Mouse (Mus musculus): Measurements from ENCODE around the gene Rexo5. TPM values are rescaled to one million over a fixed set of nuclear protein-coding genes. Genes with fewer than 3 reads are reported as not detected.

Gene Rexo5
- total and polyA plus RNA-seq, 2 experiments = 1.0 to 4.8 TPM

GRCm38 (mm10) chr7:119879171-119879570 lies 85.4 kb downstream of the Rexo5 start:
- no peak overlapping the region for H3K9ac ChIP-seq (ENCODE audit: low read depth, low read length)
- peaks cover 6% of the 10 kb centered on the region; the same call in 1 of the 2 replicates for H3K36me3 ChIP-seq (ENCODE audit: control insufficient read depth, insufficient read depth, low read length)
- WGBS = 75% methylated on average over 4 of the region's 4 CpGs
- peak; percentile 35 for DNase-seq (ENCODE audit: extremely low read depth, low read depth, low spot score)
- TF ChIP-seq CTCF (IDR thresholded peaks at IDR 0.05; ENCODE audit: low read depth, low read length) (no peak), POLR2A (IDR thresholded peaks at IDR 0.05; ENCODE audit: extremely low read depth, insufficient read depth, low read length) (no peak)
- no peaks in the 10 kb centered on the region for H3K27me3 ChIP-seq (ENCODE audit: control insufficient read depth, insufficient read depth, low read length)
- peaks cover 18% of the 10 kb centered on the region; the same call in 1 of the 2 replicates for H3K79me2 ChIP-seq (ENCODE audit: control insufficient read depth, insufficient read depth, low read length)
- H3K4me1 ChIP-seq (ENCODE audit: control insufficient read depth, insufficient read depth, low read length) = peaks cover 20% of the 10 kb centered on the region
- H3K27ac ChIP-seq (replicated peaks; ENCODE audit: insufficient read depth, low read depth, low read length) = no peak overlapping the region
- H3K4me3 ChIP-seq (ENCODE audit: insufficient read depth, low read depth, low read length) = no peak overlapping the region

GRCm38 (mm10) chr7:119880345-119880744 lies 86.5 kb downstream of the Rexo5 start:
- Histone ChIP-seq H3K9ac (ENCODE audit: low read depth, low read length) (no peak overlapping the region), H3K36me3 (ENCODE audit: control insufficient read depth, insufficient read depth, low read length) (peaks cover 6% of the 10 kb centered on the region; the same call in 1 of the 2 replicates), H3K4me3 (ENCODE audit: insufficient read depth, low read depth, low read length) (no peak overlapping the region), H3K4me1 (ENCODE audit: control insufficient read depth, insufficient read depth, low read length) (peaks cover 20% of the 10 kb centered on the region), H3K79me2 (ENCODE audit: control insufficient read depth, insufficient read depth, low read length) (peaks cover 21% of the 10 kb centered on the region; the same call in 1 of the 2 replicates), H3K27me3 (ENCODE audit: control insufficient read depth, insufficient read depth, low read length) (no peaks in the 10 kb centered on the region), H3K27ac (replicated peaks; ENCODE audit: insufficient read depth, low read depth, low read length) (peak overlapping the region; percentile 71)
- peak; percentile 92 for DNase-seq (ENCODE audit: extremely low read depth, low read depth, low spot score)
- 39% methylated on average over 5 of the region's 5 CpGs for WGBS
- no peak for TF ChIP-seq CTCF (IDR thresholded peaks at IDR 0.05; ENCODE audit: low read depth, low read length)
- TF ChIP-seq POLR2A (IDR thresholded peaks at IDR 0.05; ENCODE audit: extremely low read depth, insufficient read depth, low read length) = no peak

GRCm38 (mm10) chr7:119881229-119881628 lies 87.4 kb downstream of the Rexo5 start:
- Histone ChIP-seq H3K27me3 (ENCODE audit: control insufficient read depth, insufficient read depth, low read length) (no peaks in the 10 kb centered on the region), H3K79me2 (ENCODE audit: control insufficient read depth, insufficient read depth, low read length) (peaks cover 21% of the 10 kb centered on the region; the same call in 1 of the 2 replicates), H3K36me3 (ENCODE audit: control insufficient read depth, insufficient read depth, low read length) (peaks cover 6% of the 10 kb centered on the region; the same call in 1 of the 2 replicates), H3K27ac (replicated peaks; ENCODE audit: insufficient read depth, low read depth, low read length) (no peak overlapping the region), H3K4me1 (ENCODE audit: control insufficient read depth, insufficient read depth, low read length) (peaks cover 18% of the 10 kb centered on the region), H3K4me3 (ENCODE audit: insufficient read depth, low read depth, low read length) (no peak overlapping the region), H3K9ac (ENCODE audit: low read depth, low read length) (no peak overlapping the region)
- TF ChIP-seq POLR2A (IDR thresholded peaks at IDR 0.05; ENCODE audit: extremely low read depth, insufficient read depth, low read length) (no peak), CTCF (IDR thresholded peaks at IDR 0.05; ENCODE audit: low read depth, low read length) (no peak)
- WGBS = 60% methylated on average over 2 of the region's 2 CpGs
- DNase-seq (ENCODE audit: extremely low read depth, low read depth, low spot score) = peak; percentile 45

GRCm38 (mm10) chr7:119887887-119888286 lies 94.1 kb downstream of the Rexo5 start:
- Histone ChIP-seq H3K36me3 (ENCODE audit: control insufficient read depth, insufficient read depth, low read length) (no peaks in the 10 kb centered on the region; the same call in 1 of the 2 replicates), H3K4me3 (ENCODE audit: insufficient read depth, low read depth, low read length) (no peak overlapping the region), H3K4me1 (ENCODE audit: control insufficient read depth, insufficient read depth, low read length) (peaks cover 7% of the 10 kb centered on the region), H3K9ac (ENCODE audit: low read depth, low read length) (no peak overlapping the region), H3K27me3 (ENCODE audit: control insufficient read depth, insufficient read depth, low read length) (no peaks in the 10 kb centered on the region), H3K79me2 (ENCODE audit: control insufficient read depth, insufficient read depth, low read length) (peaks cover 13% of the 10 kb centered on the region; the same call in 1 of the 2 replicates), H3K27ac (replicated peaks; ENCODE audit: insufficient read depth, low read depth, low read length) (no peak overlapping the region)
- 91% methylated on average over 4 of the region's 4 CpGs for WGBS
- TF ChIP-seq CTCF (IDR thresholded peaks at IDR 0.05; ENCODE audit: low read depth, low read length) = no peak
- TF ChIP-seq POLR2A (IDR thresholded peaks at IDR 0.05; ENCODE audit: extremely low read depth, insufficient read depth, low read length) = no peak
- no peak for DNase-seq (ENCODE audit: extremely low read depth, low read depth, low spot score)

- Histone ChIP-seq H3K79me2 (ENCODE audit: control insufficient read depth, insufficient read depth, low read length) (peaks cover 18% of the 10 kb centered on the region; the same call in 1 of the 2 replicates), H3K4me3 (ENCODE audit: insufficient read depth, low read depth, low read length) (no peak overlapping the region), H3K9ac (ENCODE audit: low read depth, low read length) (no peak overlapping the region), H3K27me3 (ENCODE audit: control insufficient read depth, insufficient read depth, low read length) (no peaks in the 10 kb centered on the region), H3K36me3 (ENCODE audit: control insufficient read depth, insufficient read depth, low read length) (no peaks in the 10 kb centered on the region; the same call in 1 of the 2 replicates), H3K4me1 (ENCODE audit: control insufficient read depth, insufficient read depth, low read length) (peaks cover 15% of the 10 kb centered on the region), H3K27ac (replicated peaks; ENCODE audit: insufficient read depth, low read depth, low read length) (0 out of 2 replicates have a peak overlapping the region, but pooled peaks have one; percentile 12)
- peak; percentile 73 for DNase-seq (ENCODE audit: extremely low read depth, low read depth, low spot score)
- no peak for TF ChIP-seq CTCF (IDR thresholded peaks at IDR 0.05; ENCODE audit: low read depth, low read length)
- no peak for TF ChIP-seq POLR2A (IDR thresholded peaks at IDR 0.05; ENCODE audit: extremely low read depth, insufficient read depth, low read length)
- WGBS = 72% methylated on average over 1 of the region's 1 CpGs
Measured at GRCm38 (mm10) chr7:119892198-119892597, 98.4 kb downstream of the Rexo5 start.

- no peaks in the 10 kb centered on the region for H3K27me3 ChIP-seq (ENCODE audit: control insufficient read depth, insufficient read depth, low read length)
- H3K79me2 ChIP-seq (ENCODE audit: control insufficient read depth, insufficient read depth, low read length) = peaks cover 16% of the 10 kb centered on the region; the same call in 1 of the 2 replicates
- TF ChIP-seq POLR2A (IDR thresholded peaks at IDR 0.05; ENCODE audit: extremely low read depth, insufficient read depth, low read length) (no peak), CTCF (IDR thresholded peaks at IDR 0.05; ENCODE audit: low read depth, low read length) (no peak)
- peak; percentile 73 for DNase-seq (ENCODE audit: extremely low read depth, low read depth, low spot score)
- WGBS = 64% methylated on average over 4 of the region's 4 CpGs
- H3K36me3 ChIP-seq (ENCODE audit: control insufficient read depth, insufficient read depth, low read length) = no peaks in the 10 kb centered on the region; the same call in 1 of the 2 replicates
- no peak overlapping the region for H3K9ac ChIP-seq (ENCODE audit: low read depth, low read length)
- H3K4me3 ChIP-seq (ENCODE audit: insufficient read depth, low read depth, low read length) = no peak overlapping the region
- peaks cover 15% of the 10 kb centered on the region for H3K4me1 ChIP-seq (ENCODE audit: control insufficient read depth, insufficient read depth, low read length)
- no peak overlapping the region; the same call in 1 of the 2 replicates for H3K27ac ChIP-seq (replicated peaks; ENCODE audit: insufficient read depth, low read depth, low read length)
Measured at GRCm38 (mm10) chr7:119892742-119893141, 98.9 kb downstream of the Rexo5 start.

Data from liver, adult 2 months (tissue).